Mouse (Mus musculus) stomach, embryonic 14.5 days (tissue): ENCODE data around the gene Gnb1. TPM values are rescaled to one million over a fixed set of nuclear protein-coding genes. Genes with fewer than 3 reads are reported as not detected.
A peak's percentile ranks its signal among the peaks of the same experiment; 100 is the strongest.

Experiments
- ATAC-seq: fragments of 200-750 bp; cut with Nextera tagmentation; 2 replicates; pipeline ENCODE4 v1.8.0; 2017; ENCODE audit warnings: low read depth, moderate TSS enrichment; ENCODE audit not compliant: insufficient number of reproducible peaks, insufficient read depth, low FRiP score
- H3K27ac ChIP-seq: fragments of 300-500 bp; sonication (generic); 2 replicates; pipeline ENCODE4 v1.5.1; 2014; ENCODE audit warnings: mild to moderate bottlenecking, low read length, moderate library complexity, mixed read lengths
- H3K27me3 ChIP-seq: fragments of 300-500 bp; sonication (generic); 2 replicates; pipeline ENCODE4 v1.6.1; 2014; ENCODE audit warnings: low read length, control low read depth, mixed read lengths; ENCODE audit not compliant: control insufficient read depth, insufficient read depth
- H3K36me3 ChIP-seq: fragments of 300-500 bp; sonication (generic); 2 replicates; pipeline ENCODE4 v1.6.1; 2014; ENCODE audit warnings: mild to moderate bottlenecking, control low read depth, low read length, moderate library complexity, mixed read lengths; ENCODE audit not compliant: control insufficient read depth, insufficient read depth
- H3K4me1 ChIP-seq: fragments of 300-500 bp; sonication (generic); 2 replicates; pipeline ENCODE4 v1.6.1; 2014; ENCODE audit warnings: low read length, control low read depth, mixed read lengths; ENCODE audit not compliant: control insufficient read depth, insufficient read depth
- H3K4me2 ChIP-seq: fragments of 300-500 bp; sonication (generic); replicated peaks from 2 replicates; pipeline ENCODE4 v1.6.1; 2014; ENCODE audit warnings: low read depth, low read length, control low read depth
- H3K4me3 ChIP-seq: fragments of 300-500 bp; sonication (generic); 2 replicates; pipeline ENCODE4 v1.5.1; 2014; ENCODE audit warnings: low read depth, low read length, control low read depth
- H3K9ac ChIP-seq: fragments of 300-500 bp; sonication (generic); replicated peaks from 2 replicates; pipeline ENCODE4 v1.6.1; 2014; ENCODE audit warnings: low read depth, mild to moderate bottlenecking, control low read depth, low read length, moderate library complexity, mixed read lengths
- H3K9me3 ChIP-seq: fragments of 300-500 bp; sonication (generic); 2 replicates; pipeline ENCODE4 v1.6.1; 2016; ENCODE audit warnings: low read depth, low read length, control low read depth; ENCODE audit not compliant: control insufficient read depth
- WGBS: fragments of 180-500 bp; shearing (Covaris S2); extraction: QIAGEN DNeasy Blood & Tissue Kit; methylation state at CpG from one replicate; pipeline ENCODE4 v1.1.7; 2014; 5-methylcytosine and 5-hydroxymethylcytosine counted together
- polyA plus RNA-seq: library from polyadenylated mRNA; unstranded; fragments of >200 nt; fragmentation: Nextera tagmentation; extraction: Ambion mirVana; gene quantifications from 2 replicates; pipeline ENCODE4 v1.2.1, GENCODE M21; 2014

Gnb1 gene
- polyA plus RNA-seq, result 525 and 534 TPM in 2 replicates

GRCm38 (mm10) chr4:155490990-155491504 is at the start of gene Gnb1:
Gene Gnb1 (plus strand): TSS chr4:155491361.
- Histone ChIP-seq H3K9ac (peak within 1 kb of the TSS; percentile 100), H3K9me3 (no peaks in the 10 kb centered on the region), H3K4me2 (peak within 1 kb of the TSS; percentile 78), H3K36me3 (no peaks in the 10 kb centered on the region), H3K27me3 (no peaks in the 10 kb centered on the region), H3K4me1 (peaks cover 48% of the 10 kb centered on the region), H3K27ac (peak within 1 kb of the TSS; percentile 95), H3K4me3 (peak within 1 kb of the TSS; percentile 98)
- under 1% methylated on average over 47 of the region's 60 CpGs for WGBS
- peak; percentile 69 for ATAC-seq

DNA sequence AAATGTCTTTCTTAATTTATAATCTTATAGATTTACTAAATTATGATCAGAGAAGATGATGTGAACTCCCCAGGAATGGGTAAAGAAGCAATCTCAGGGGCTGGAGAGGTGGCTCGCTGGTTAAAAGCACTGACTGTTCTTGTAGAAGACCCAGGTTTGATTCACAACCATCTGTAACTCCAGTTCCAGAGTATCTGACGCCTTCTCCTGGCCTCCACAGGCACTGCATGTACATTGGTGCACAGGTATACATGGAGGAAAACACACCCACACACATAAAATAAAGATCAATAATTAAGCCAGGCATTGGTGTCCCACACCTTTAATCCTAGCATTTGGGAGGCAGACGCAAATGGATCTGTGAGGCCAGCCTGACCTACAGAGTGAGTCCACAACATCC is 48.4 kb upstream of the Gnb1 start:
- no peaks in the 10 kb centered on the region for H3K4me1 ChIP-seq
- H3K36me3 ChIP-seq, result no peaks in the 10 kb centered on the region
- no peak overlapping the region for H3K27ac ChIP-seq
- H3K4me3 ChIP-seq, result no peak overlapping the region
- no peak for ATAC-seq
- WGBS, result 74% methylated on average over 3 of the region's 3 CpGs
- H3K4me2 ChIP-seq, result no peak overlapping the region
- no peaks in the 10 kb centered on the region for H3K9me3 ChIP-seq
- H3K27me3 ChIP-seq, result no peaks in the 10 kb centered on the region
- no peak overlapping the region for H3K9ac ChIP-seq

DNA sequence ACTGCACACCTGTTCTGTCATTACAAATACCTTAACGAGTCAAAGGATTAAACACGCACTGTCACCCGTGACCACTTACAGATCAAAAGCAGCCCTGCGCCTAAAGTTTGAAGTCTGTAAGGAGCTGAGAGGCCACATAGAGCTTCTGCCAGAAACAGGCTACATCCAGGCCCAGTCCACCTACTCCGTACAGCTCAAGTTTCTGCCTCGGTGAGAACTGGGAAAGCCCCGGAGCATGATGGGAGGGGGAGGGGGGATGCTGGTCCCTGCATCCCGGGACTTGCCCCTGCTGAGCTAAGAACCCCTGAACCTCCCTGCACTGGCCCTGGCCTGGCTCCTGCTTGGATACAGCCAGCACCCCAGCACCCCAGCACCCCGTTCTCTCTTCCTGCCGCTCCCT is 39.6 kb upstream of the Gnb1 start:
- H3K4me3 ChIP-seq, result no peak overlapping the region
- H3K27ac ChIP-seq, result no peak overlapping the region
- no peak overlapping the region for H3K4me2 ChIP-seq
- no peaks in the 10 kb centered on the region for H3K27me3 ChIP-seq
- H3K9ac ChIP-seq, result no peak overlapping the region
- H3K9me3 ChIP-seq, result no peaks in the 10 kb centered on the region
- no peaks in the 10 kb centered on the region for H3K36me3 ChIP-seq
- H3K4me1 ChIP-seq, result no peaks in the 10 kb centered on the region
- 33% methylated on average over 10 of the region's 10 CpGs for WGBS
- ATAC-seq, result no peak

- no peak for ATAC-seq
- 78% methylated on average over 5 of the region's 5 CpGs for WGBS
- no peaks in the 10 kb centered on the region for H3K36me3 ChIP-seq
Observed at GRCm38 (mm10) chr4:155458575-155458974, 32.6 kb upstream of the Gnb1 start.

DNA sequence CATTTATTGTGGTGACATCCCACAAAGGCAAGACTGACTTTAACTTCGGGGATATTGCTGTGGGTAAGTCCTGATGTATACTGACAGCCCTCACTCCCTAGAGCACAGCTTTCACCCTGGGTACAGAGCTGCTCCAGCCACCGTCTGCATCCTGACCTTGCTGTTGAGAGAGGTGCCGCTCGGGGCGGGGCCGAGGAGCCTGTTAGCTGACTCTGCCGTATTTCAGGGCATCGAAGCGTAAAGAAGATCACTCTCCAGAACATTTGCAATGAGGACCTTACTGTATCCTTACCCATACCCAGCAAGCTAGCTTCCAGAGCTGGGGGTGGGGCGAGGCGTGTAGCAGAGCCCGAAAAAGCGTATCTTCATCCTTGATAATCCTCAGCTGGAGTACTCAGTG is 28.1 kb upstream of the Gnb1 start:
- Histone ChIP-seq H3K4me3 (no peak overlapping the region), H3K4me2 (no peak overlapping the region), H3K4me1 (no peaks in the 10 kb centered on the region), H3K36me3 (no peaks in the 10 kb centered on the region), H3K27me3 (no peaks in the 10 kb centered on the region), H3K27ac (no peak overlapping the region), H3K9ac (no peak overlapping the region), H3K9me3 (no peaks in the 10 kb centered on the region)
- WGBS, result 76% methylated on average over 13 of the region's 13 CpGs
- ATAC-seq, result no peak

More at GRCm38 (mm10) chr4:155458575-155458974, 32.6 kb upstream of the Gnb1 start:
- no peak overlapping the region for H3K27ac ChIP-seq
- no peaks in the 10 kb centered on the region for H3K9me3 ChIP-seq
- no peak overlapping the region for H3K4me2 ChIP-seq
- H3K27me3 ChIP-seq, result no peaks in the 10 kb centered on the region
- no peak overlapping the region for H3K4me3 ChIP-seq
- H3K9ac ChIP-seq, result no peak overlapping the region
- H3K4me1 ChIP-seq, result no peaks in the 10 kb centered on the region

GRCm38 (mm10) chr4:155463611-155464010 is 27.6 kb upstream of the Gnb1 start:
- H3K9me3 ChIP-seq, result no peaks in the 10 kb centered on the region
- H3K4me2 ChIP-seq, result no peak overlapping the region
- H3K36me3 ChIP-seq, result no peaks in the 10 kb centered on the region
- WGBS, result 89% methylated on average over 6 of the region's 6 CpGs
- no peaks in the 10 kb centered on the region for H3K4me1 ChIP-seq
- H3K4me3 ChIP-seq, result no peak overlapping the region
- no peaks in the 10 kb centered on the region for H3K27me3 ChIP-seq
- H3K9ac ChIP-seq, result no peak overlapping the region
- H3K27ac ChIP-seq, result no peak overlapping the region
- no peak for ATAC-seq

GRCm38 (mm10) chr4:155464061-155464460 is 27.1 kb upstream of the Gnb1 start:
- Histone ChIP-seq H3K4me2 (no peak overlapping the region), H3K4me3 (no peak overlapping the region), H3K9me3 (no peaks in the 10 kb centered on the region), H3K4me1 (peaks cover 2% of the 10 kb centered on the region; the same call in 1 of the 2 replicates), H3K27ac (no peak overlapping the region), H3K27me3 (no peaks in the 10 kb centered on the region), H3K9ac (no peak overlapping the region), H3K36me3 (no peaks in the 10 kb centered on the region)
- ATAC-seq, result no peak
- WGBS, result 87% methylated on average over 4 of the region's 4 CpGs

DNA sequence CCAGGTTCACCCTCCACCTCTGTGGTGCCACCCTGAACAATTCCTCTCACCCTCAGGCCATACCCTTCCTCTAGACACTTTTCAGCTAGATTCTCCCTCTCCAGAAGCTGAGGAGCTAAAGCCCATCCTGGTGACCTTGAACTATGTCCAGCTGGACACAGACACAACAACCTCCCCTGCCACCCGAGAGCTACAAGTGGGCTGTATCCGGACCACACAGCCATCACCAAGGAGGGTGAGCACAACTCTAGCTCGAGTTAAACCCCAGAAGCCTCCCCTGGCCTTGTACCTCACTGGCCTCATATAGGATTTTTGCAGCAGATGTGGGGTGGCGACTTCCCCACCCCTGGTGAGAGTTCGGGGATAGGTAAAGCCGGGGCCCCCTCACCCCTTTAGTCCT is 25.6 kb upstream of the Gnb1 start:
- Histone ChIP-seq H3K27ac (no peak overlapping the region), H3K4me1 (peaks cover 3% of the 10 kb centered on the region; the same call in 1 of the 2 replicates), H3K9me3 (no peaks in the 10 kb centered on the region), H3K36me3 (no peaks in the 10 kb centered on the region), H3K4me2 (no peak overlapping the region), H3K9ac (no peak overlapping the region), H3K4me3 (no peak overlapping the region), H3K27me3 (no peaks in the 10 kb centered on the region)
- no peak for ATAC-seq
- WGBS, result 80% methylated on average over 6 of the region's 6 CpGs

GRCm38 (mm10) chr4:155466080-155466479 is 25.1 kb upstream of the Gnb1 start:
- WGBS, result 82% methylated on average over 5 of the region's 5 CpGs
- no peaks in the 10 kb centered on the region for H3K36me3 ChIP-seq
- ATAC-seq, result no peak
- no peak overlapping the region for H3K27ac ChIP-seq
- peaks cover 3% of the 10 kb centered on the region; the same call in 1 of the 2 replicates for H3K4me1 ChIP-seq
- no peak overlapping the region for H3K4me2 ChIP-seq
- no peaks in the 10 kb centered on the region for H3K9me3 ChIP-seq
- no peak overlapping the region for H3K4me3 ChIP-seq
- no peak overlapping the region for H3K9ac ChIP-seq
- H3K27me3 ChIP-seq, result no peaks in the 10 kb centered on the region
